Mouse (Mus musculus) kidney, adult 2 months (tissue): ENCODE data around the gene Gdpd2. TPM values are rescaled to one million over a fixed set of nuclear protein-coding genes. Genes with fewer than 3 reads are reported as not detected.

ENCODE experiments used
- DNase-seq: peaks from one replicate; pipeline ENCODE4 v3.0.0; 2021
- H3K27ac ChIP-seq: fragments of 200-500 bp; 2 replicates; pipeline ENCODE4 v1.5.1; 2012; ENCODE audit warnings: low read depth, low read length, control low read depth, inconsistent platforms; ENCODE audit not compliant: insufficient read depth
- H3K27me3 ChIP-seq: fragments of 200-500 bp; replicated peaks from 2 replicates; pipeline ENCODE4 v1.6.1; 2012; ENCODE audit warnings: mild to moderate bottlenecking, moderate library complexity, low read length, inconsistent platforms; ENCODE audit not compliant: control insufficient read depth, insufficient read depth
- H3K36me3 ChIP-seq: fragments of 200-500 bp; 2 replicates; pipeline ENCODE4 v1.6.1; 2012; ENCODE audit warnings: mild to moderate bottlenecking, moderate library complexity, low read length, inconsistent platforms; ENCODE audit not compliant: control insufficient read depth, insufficient read depth
- H3K4me1 ChIP-seq: fragments of 200-500 bp; 2 replicates; pipeline ENCODE4 v1.6.1; 2011; ENCODE audit warnings: low read length; ENCODE audit not compliant: control insufficient read depth, insufficient read depth
- H3K4me3 ChIP-seq: fragments of 200-500 bp; 2 replicates; pipeline ENCODE4 v1.5.1; 2011; ENCODE audit warnings: mild to moderate bottlenecking, low read depth, low read length, control low read depth; ENCODE audit not compliant: insufficient read depth
- CTCF ChIP-seq: fragments of 200-500 bp; conservative IDR thresholded peaks from 2 replicates; pipeline ENCODE4 v1.5.1; 2011; ENCODE audit warnings: low read depth, mild to moderate bottlenecking, control low read depth, low read length, moderate library complexity, mixed read lengths; ENCODE audit not compliant: insufficient read depth, insufficient read length
- POLR2A ChIP-seq: fragments of 200-500 bp; IDR thresholded peaks from one replicate; pipeline ENCODE4 v1.6.1; 2011; ENCODE audit warnings: low read depth, low read length, control low read depth
- WGBS: fragments of 180-500 bp; shearing (Covaris S2); methylation state at CpG from one replicate; pipeline ENCODE4 v1.1.7; 2018; 5-methylcytosine and 5-hydroxymethylcytosine counted together
- polyA plus RNA-seq: library from polyadenylated mRNA; depleted of rRNA; stranded (reverse); fragments of >200 nt; gene quantifications from 2 replicates; pipeline ENCODE4 v1.2.3, GENCODE M21; 2012

Gene Gdpd2
- polyA plus RNA-seq, 1 experiment, result 1.1 TPM

DNA sequence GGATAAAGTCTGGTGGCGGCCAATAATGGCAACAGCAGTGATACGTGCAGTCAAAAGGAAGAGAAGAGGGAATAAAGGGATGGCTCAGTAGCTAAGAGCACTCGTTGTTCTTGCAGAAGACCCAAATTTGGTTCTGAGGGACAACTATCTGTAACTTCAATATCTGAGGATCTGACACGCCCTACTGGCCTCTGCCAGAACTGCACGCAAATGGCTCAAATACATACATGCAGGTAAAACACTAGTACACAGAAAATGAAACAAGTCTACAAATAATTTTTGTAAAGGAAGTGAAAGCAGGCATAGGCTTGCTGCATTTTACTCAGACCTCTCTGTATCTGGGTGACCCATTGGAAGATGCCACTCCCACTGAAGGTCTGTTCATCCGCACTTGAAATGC is 36.2 kb downstream of the Gdpd2 start:
- Histone ChIP-seq H3K27ac (no peak overlapping the region), H3K4me3 (no peak overlapping the region), H3K36me3 (no peaks in the 10 kb centered on the region), H3K27me3 (no peaks in the 10 kb centered on the region), H3K4me1 (no peaks in the 10 kb centered on the region)
- TF ChIP-seq POLR2A, result no peak
- TF ChIP-seq CTCF, result no peak
- 81% methylated on average over 6 of the region's 6 CpGs for WGBS
- no peak for DNase-seq

DNA sequence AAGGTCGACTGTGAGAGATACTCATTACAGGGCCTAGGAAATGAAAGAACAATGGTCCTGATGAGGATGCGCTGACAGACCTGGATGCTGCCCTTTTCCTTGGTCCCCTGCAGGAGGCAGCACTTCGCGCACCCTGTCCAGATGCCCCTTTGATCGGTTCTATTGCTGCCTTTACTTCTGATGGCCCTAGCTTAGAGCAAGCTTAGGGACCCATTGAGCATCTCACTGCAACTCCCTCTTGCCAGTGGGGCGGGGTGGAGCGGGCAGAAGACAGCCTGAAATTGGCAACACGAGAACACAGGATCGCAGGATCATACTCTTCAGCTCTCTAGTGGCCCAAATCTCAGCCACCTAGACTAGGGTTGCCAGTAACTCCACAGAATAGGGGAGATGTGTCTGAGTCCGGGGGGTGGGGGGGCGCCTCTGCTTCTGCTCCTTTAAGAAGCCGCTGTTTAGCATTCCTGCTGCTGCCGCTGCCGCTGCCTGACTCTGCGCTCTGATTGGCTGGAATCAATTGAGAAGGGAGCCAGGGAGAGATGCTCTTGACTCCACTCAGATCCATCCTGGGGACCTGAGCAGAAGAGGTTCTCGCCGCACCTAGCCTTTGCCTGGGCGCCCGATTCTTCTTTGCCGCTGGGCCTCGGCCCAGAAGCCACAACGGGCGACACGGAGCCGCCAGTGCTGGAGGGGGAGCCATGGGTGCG is 37.7 kb downstream of the Gdpd2 start, which contains the start of gene Dlg3:
Dlg3 (plus strand) TSS at position 542 of the 704 bp plus-strand sequence.
- no peaks in the 10 kb centered on the region for H3K4me1 ChIP-seq
- under 1% methylated on average over 25 of the region's 26 CpGs for WGBS
- TF ChIP-seq POLR2A, result no peak
- TF ChIP-seq CTCF, result peak; percentile 42; the same call in 1 of the 2 replicates

DNA sequence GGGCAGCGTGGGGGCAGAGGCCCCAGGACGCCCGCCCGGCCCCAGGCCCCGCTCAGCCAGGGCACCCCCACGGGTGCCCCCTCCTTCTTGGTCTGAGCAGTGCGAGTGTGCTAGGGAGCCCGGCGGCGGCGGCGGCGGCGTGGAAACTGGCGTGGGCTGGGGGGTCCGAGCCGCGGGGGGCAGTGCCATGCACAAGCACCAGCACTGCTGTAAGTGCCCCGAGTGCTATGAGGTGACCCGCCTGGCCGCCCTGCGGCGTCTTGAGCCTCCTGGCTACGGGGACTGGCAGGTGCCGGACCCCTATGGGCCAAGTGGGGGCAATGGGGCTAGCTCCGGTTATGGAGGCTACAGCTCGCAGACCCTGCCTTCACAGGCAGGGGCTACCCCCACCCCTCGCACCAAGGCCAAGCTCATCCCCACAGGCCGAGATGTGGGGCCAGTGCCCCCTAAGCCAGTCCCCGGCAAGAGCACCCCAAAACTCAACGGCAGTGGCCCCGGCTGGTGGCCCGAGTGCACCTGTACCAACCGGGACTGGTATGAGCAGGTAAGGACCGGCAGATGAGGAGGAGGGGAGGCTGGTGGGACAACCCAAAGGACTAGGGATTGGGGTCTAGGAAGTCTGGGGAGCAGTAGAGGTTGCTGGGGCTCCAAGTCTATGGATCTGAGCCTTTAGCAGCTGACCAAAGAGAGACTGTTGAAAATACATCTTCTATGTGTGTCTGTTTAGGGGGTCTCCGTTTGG is 38.4 kb downstream of the Gdpd2 start:
- Histone ChIP-seq H3K27ac (no peak overlapping the region), H3K36me3 (no peaks in the 10 kb centered on the region), H3K27me3 (no peaks in the 10 kb centered on the region), H3K4me3 (peak overlapping the region; percentile 33; the same call in 1 of the 2 replicates), H3K4me1 (no peaks in the 10 kb centered on the region)
- TF ChIP-seq CTCF (no peak), POLR2A (no peak)
- DNase-seq, result no peak
- WGBS, result 14% methylated on average over 20 of the region's 36 CpGs

More for the DNA sequence above, 37.7 kb downstream of the Gdpd2 start, which contains the start of gene Dlg3:
- no peak for DNase-seq
- no peaks in the 10 kb centered on the region for H3K27me3 ChIP-seq
- H3K27ac ChIP-seq, result no peak within 1 kb of the TSS
- no peaks in the 10 kb centered on the region for H3K36me3 ChIP-seq
- H3K4me3 ChIP-seq, result peak within 1 kb of the TSS; percentile 33

DNA sequence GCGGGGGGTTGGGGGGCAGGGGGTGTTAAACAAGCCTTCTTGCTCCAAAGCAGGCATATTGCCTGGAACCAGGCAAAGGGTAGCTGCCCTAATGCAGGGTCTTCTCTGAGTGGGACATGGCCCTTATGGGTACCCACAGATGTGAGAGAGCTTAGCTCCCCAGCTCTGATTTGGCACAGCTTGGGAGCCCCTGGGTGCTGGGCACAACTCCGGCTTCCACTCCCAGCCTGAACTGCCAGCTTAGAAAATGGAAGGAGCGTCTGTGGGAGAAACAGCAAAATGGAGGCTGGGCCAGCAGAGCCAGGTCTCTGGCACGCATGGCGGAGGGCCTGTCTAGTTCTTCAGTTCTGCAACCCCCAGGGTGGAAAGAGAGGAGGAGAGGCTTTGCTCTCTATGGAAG is 39.6 kb downstream of the Gdpd2 start:
- H3K27ac ChIP-seq, result no peak overlapping the region
- no peaks in the 10 kb centered on the region for H3K4me1 ChIP-seq
- 97% methylated on average over 5 of the region's 5 CpGs for WGBS
- TF ChIP-seq CTCF (no peak), POLR2A (no peak)
- no peak overlapping the region for H3K4me3 ChIP-seq
- no peaks in the 10 kb centered on the region for H3K27me3 ChIP-seq
- no peaks in the 10 kb centered on the region for H3K36me3 ChIP-seq
- DNase-seq, result no peak

DNA sequence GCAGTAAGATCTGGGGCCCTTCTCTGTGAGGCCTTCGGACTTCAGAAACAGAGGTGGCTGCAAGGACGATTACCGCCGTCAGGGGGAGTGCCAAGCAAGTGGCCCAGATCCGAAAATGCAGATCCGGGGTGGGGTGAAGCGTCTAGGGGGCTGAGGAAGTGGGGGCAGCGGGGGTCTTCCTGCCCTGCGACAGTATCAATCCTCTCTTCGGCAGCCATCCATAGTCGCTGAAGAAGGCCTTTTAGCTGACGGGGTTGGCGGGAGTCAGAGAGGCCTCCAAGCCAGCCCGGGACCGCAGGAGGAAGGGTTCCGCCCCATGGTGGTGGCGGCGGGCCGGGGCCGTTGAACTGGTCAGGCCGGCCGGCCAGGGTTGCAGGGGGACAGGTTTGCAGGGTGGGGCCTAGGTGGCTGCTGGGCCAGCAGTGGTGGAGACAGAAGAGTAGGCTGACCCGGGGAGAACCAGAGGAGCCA is 44.7 kb downstream of the Gdpd2 start:
- H3K27me3 ChIP-seq, result no peaks in the 10 kb centered on the region
- H3K36me3 ChIP-seq, result no peaks in the 10 kb centered on the region
- WGBS, result 2% methylated on average over 23 of the region's 23 CpGs
- no peak overlapping the region for H3K27ac ChIP-seq
- TF ChIP-seq CTCF (peak; percentile 66), POLR2A (no peak)
- H3K4me1 ChIP-seq, result no peaks in the 10 kb centered on the region; the same call in 1 of the 2 replicates
- peak; percentile 71 for DNase-seq
- peak overlapping the region; percentile 80 for H3K4me3 ChIP-seq

DNA sequence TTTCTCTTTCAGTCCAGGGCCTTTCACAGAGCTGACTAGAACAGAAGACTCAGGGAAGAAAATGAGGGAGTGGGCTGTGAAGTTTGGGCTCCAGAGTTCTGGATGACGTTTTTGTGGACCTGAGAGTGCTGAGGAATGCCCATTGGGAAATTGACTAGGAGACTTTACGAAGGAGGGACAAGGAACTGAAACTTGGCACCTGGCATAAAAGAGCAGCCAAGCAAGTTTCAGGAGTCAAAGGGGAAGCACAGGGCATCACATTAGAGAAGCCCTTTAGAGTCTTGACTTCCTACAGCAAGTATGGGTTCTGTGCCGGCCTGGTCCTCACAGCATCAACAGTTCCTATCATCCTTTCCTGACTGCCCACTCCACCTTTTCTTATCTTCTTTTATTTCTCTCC is 45.7 kb downstream of the Gdpd2 start:
- Histone ChIP-seq H3K36me3 (no peaks in the 10 kb centered on the region), H3K4me3 (no peak overlapping the region), H3K27ac (no peak overlapping the region), H3K4me1 (no peaks in the 10 kb centered on the region; the same call in 1 of the 2 replicates), H3K27me3 (no peaks in the 10 kb centered on the region)
- no peak for TF ChIP-seq POLR2A
- no peak for TF ChIP-seq CTCF
- DNase-seq, result no peak
- WGBS, result 67% methylated on average over 3 of the region's 3 CpGs

DNA sequence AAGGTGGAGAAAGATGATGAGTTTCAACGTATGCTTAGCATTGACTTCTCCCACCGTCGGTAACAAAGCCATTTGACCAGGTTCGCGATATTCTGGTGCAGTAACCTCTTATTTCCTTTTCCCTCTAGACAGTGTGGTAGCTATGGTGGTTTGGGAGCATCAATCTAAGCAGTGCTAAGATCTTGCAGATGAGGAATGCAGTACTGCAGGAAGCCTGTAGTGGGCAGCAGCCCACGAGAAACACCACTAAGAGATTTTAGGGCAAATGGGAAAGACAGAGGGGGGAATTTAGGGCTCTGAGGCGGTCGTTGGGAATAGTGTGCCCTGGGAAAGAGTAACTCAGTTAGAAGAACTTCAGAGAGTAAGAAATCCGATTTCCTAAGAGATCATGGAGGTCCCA is 46.8 kb downstream of the Gdpd2 start:
- Histone ChIP-seq H3K4me3 (peak overlapping the region; percentile 74), H3K27ac (peak overlapping the region; percentile 77), H3K4me1 (no peaks in the 10 kb centered on the region; the same call in 1 of the 2 replicates), H3K36me3 (no peaks in the 10 kb centered on the region), H3K27me3 (no peaks in the 10 kb centered on the region)
- WGBS, result 9% methylated on average over 9 of the region's 9 CpGs
- peak; percentile 62 for TF ChIP-seq CTCF
- no peak for TF ChIP-seq POLR2A
- DNase-seq, result peak; percentile 62
